Mouse (Mus musculus) urinary bladder, adult 2 months (tissue): ENCODE data around the gene Cdc42ep3. TPM values are rescaled to one million over a fixed set of nuclear protein-coding genes. Genes with fewer than 3 reads are reported as not detected.

ENCODE experiments used
- DNase-seq: peaks from one replicate; pipeline ENCODE4 v3.0.0; 2022; ENCODE audit warnings: low spot score
- polyA plus RNA-seq: library from polyadenylated mRNA; depleted of rRNA; stranded (reverse); fragments of >200 nt; gene quantifications from 2 replicates; pipeline ENCODE4 v1.2.3, GENCODE M21; 2012

The Cdc42ep3 gene
- polyA plus RNA-seq, 1 experiment: 304 TPM

GRCm38 (mm10) chr17:79345001-79345709 lies 9.7 kb downstream of the Cdc42ep3 start:
- DNase-seq: no peak

- DNase-seq: no peak
Observed at GRCm38 (mm10) chr17:79343334-79343946, 11.5 kb downstream of the Cdc42ep3 start.

- DNase-seq: no peak
Observed at GRCm38 (mm10) chr17:79342639-79343333, 12.1 kb downstream of the Cdc42ep3 start.

DNA sequence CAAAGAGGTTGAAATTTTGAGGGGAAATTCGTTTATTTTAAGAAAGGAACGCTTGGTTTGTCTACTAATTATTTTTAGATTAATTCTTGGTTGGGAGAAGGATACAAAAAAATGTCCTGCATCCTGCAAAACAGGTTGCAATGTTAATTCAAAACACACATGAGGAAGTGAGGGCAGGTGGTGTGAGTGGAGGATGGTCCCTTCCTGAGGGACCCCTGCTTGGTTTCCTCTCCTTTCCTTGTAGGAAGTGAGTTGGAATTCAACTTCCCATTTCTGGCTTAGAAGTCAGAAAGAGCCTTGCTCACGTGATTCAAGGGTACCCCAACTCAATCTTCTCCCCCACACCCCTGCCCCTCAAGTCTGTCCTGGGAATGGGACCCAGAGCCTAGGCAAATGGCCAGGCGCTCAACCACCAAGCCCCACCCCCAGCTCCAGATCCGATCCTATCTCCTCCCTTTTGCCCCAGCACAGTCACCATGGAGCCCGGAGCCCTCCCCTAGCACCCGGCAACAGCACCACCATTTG lies 12.9 kb downstream of the Cdc42ep3 start:
- DNase-seq: no peak

- DNase-seq: no peak
Observed at GRCm38 (mm10) chr17:79337494-79337893, 17.4 kb downstream of the Cdc42ep3 start.

DNA sequence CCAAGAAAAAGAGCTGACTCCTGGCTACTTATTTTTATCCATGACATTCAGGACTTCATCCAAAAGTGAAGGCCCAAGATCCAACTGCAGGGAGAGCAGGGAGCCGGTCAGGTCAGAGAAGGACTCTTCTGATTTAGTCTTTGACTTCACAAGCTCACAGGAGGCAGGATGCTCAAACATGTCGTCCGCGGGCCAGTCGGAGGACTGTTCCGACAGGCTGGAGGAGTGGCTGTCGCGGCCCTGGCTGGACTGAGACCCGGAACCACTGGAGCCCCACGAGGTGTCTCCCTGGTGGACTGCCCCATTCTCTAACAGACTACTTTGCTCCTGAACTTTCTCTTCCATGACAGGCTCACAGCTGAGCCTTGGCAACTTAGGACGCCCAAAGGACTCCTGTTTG lies 20.2 kb downstream of the Cdc42ep3 start:
- DNase-seq: no peak

- DNase-seq: no peak
Observed at GRCm38 (mm10) chr17:79333650-79334049, 21.2 kb downstream of the Cdc42ep3 start.

DNA sequence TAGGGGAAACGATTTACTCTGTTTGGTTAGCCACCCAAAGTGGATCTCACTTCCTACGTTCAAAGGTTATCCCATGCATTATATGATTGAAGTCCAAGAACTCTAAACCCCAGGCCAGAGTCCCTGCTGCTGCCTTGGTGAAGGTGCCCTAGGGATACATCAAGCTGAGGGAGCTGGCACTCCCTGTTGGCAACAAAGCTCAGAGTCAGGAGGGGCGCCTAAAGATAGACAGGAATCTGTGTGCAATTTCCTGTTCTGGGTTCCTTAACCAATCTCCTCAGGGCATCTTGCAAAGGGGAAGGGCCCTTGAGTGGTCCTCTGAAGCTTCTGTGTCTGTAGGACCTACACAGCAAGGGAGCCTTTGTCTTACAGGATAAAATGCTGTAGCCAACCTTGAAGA lies 22.0 kb downstream of the Cdc42ep3 start:
- no peak for DNase-seq

DNA sequence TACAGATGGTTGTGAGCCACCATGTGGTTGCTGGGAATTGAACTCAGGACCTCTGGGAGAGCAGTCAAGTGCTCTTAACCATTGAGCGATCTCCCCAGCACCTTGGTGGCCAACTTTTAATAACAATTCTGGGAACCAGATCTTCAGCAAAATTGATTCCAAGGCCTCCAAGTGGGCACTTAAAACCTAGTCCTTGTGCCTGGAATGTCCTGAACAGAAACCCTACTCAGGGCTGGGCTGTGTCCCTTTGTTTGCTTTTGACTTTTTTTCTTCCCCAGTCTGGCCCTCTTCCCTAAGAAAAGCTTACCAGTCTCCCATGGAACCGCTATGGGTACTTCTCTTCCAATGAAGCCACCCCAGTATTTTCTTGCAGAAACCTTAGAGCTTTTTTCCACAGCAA lies 24.5 kb downstream of the Cdc42ep3 start:
- no peak for DNase-seq

DNA sequence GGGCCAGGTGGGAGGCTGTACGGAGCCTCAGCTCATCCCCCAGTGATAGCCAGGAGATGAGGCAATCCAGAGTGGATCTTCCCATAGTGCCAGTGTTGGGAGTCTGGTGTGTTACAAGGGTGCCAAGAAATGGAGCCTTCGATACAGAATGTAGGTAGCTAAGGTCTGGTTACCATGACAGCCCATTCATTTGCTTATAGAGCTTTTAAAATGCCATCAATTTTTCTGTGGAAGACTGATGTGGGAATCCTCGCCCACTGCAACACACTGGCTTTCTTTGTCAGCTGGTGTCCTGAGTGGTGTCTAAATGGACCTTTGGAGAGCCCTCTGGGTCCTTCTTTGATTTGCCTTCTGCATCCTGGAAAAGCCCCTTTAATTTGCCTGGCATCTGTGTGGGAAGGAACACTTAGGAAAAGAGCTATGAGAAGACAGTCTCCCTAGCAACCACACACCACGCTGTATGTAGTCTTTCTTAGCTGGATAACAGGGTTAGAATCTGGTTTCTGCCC lies 28.0 kb downstream of the Cdc42ep3 start:
- DNase-seq: no peak

DNA sequence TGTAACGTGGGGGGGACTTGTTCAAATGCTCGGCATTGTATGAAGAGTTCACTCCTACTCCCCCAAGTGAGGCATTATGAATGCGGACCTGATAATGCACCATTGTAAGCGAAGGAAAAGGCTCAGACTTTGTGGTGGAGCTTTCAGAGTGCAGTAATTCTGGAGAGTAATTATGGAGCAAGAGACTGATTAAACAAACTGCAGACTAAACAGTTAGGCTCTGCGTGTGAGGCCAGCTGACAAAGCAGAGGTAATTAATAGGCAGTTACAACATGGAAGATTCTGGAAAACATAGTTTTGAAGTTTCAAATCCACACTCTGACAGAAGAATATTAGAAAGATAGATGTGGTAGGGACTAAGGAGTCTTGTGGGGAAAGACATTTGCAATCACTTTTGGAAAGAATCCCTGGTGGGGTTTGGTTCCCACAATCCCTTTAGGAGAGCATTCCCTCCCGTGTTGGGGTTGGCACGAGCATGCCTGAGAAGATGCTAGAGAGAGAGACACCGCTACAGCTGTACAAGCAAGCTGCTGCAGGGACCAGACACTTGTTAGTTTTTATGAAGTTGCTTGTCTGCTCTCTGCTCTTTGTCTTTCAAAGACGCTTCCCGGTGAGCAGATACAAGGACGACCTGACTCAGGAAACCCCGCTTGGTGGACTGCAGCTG lies 37.7 kb downstream of the Cdc42ep3 start:
- no peak for DNase-seq

DNA sequence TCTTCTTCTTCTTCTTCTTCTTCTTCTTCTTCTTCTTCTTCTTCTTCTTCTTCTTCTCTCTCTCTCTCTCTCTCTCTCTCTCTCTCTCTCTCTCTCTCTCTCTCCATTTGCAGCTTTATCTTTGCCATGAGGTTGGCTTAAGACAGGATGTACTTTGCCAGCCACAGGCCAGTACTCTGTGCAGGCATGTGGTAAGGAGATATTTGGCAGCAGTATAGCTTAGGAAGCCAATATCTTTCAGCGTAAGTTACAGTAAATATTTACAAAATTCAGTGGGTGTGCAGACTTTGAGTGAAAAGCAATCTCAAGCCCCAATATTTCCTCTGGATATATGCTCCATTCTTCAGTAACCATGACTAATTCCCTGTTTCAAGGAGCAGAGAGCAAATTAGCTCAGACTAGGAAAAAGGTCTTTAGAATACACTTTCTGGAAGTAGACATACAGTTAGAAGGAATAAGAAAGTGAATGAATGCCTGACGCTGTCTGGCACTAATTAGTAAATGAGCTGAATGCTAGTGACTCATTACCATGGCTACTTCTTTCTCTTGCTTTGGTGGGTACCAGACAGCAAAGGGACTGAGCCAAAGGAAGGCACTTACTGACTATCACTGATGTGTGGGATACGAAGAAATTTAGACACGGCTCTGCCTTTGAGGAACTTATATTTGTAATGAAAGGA lies 39.3 kb downstream of the Cdc42ep3 start:
- DNase-seq: no peak

GRCm38 (mm10) chr17:79310465-79310864 lies 44.4 kb downstream of the Cdc42ep3 start:
- DNase-seq: no peak

DNA sequence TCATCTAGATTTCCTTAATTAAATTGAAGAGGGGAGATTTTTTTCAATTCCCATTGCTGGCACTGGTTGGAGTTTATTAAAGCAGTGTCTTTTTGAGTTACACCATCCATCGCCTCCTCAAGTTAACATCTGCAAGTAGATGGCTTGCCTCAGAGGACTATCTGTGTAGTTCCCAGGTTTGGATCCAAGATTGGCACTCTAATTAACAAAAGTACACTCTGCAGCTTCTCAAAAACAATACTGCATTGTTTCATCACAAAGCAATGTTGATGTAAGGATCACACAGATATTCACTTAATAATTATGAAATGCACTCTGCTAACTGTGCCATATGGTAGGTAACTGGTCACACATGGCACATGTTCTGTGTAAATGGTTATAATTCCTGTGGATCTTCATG lies 45.4 kb downstream of the Cdc42ep3 start:
- no peak for DNase-seq

DNA sequence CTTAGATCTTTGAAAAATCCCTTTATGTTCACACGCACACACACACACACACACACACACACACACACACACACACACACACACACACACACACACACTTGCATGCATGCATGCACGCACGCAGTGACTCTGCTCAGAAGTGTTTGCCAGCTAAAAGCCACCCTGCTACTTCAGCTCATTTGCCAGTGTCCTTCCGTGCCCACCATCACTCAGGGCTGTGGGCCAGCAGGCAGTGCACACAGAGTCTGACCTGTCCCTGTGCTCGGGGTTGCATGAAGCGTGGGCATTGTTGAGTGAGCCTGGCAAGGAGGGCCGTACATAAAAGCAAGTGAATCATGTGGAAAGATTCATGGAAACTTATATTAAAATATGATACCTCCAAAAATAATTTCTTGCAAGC lies 49.2 kb downstream of the Cdc42ep3 start:
- DNase-seq: no peak

- DNase-seq: no peak
Observed at GRCm38 (mm10) chr17:79303744-79304497, 51.0 kb downstream of the Cdc42ep3 start.

DNA sequence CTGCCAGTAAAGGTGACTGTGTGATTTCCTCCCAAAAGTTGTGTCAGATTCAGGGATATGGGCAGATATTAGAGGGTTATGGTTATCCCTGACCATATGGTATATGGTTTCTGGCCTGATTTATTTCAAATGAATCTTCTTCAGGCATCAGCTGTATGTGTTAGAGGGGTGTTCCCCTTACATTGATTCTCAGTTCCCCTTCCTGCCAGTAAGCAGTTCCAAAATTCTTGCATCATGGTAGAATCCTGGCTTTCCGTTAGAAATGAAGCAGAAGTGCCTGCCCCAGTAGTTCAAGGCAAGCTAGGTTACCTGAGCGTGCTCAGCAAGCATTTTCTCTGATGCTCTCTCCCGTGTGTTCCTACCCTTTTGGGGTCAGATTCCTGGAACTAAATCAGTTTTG lies 51.7 kb downstream of the Cdc42ep3 start:
- no peak for DNase-seq

DNA sequence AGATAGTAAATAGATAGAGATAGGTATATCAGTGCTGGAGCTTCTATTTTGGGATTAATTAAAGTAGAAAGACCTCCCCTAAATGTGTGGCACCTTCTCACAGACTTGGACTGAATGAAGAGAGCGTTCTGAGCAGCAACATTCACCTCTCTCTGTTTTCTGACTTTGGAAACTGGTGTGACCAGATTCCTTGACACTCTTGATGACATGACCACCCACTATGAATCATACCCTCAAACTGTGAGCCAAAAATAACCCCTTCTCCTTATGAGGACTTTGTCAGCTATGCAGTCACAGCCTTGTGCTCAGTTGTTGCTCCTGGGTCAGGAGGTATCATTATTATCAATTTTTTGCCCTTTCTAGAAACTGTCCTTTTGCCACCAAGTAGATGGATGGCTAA lies 55.0 kb downstream of the Cdc42ep3 start:
- DNase-seq: no peak

DNA sequence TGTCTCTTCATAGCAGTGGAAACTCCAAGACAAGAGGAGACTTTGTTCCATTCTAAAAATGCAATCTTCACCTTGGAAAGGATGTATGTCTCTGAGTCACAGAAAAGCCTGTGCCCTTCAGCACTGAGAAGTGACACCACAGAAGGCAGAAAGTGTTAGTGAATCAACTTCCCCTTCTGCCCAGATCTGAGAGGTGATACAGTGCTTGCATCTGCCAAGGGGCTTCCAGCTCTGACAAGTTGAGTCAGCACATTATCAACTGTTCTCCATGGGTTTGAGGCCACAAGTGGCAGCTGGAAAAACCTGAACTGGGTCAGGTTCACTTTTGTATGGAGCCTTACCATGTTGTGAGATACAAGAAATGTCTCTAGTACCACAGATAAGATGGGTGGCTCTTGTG lies 55.9 kb downstream of the Cdc42ep3 start:
- DNase-seq: no peak

DNA sequence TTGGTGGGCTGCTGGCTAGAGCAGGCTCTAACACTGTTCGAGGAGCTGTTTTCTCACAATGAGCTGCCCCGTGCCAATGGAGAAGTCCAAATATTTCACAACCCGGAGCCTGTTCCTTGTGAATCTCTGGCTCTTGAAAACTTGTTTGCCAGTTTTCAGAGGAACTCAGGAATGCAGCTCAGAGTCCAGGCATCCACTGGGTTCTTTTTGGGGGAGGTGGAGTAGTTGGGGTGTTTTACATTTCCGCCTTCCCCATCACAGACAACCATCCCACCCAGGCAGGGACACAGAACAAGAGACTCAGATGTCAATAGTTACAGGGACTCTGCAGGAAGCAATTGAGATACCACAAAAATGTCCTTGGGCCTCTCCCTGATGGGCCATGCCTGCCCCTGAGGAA lies 59.0 kb downstream of the Cdc42ep3 start:
- DNase-seq: no peak

GRCm38 (mm10) chr17:79291672-79292071 lies 63.2 kb downstream of the Cdc42ep3 start:
- DNase-seq: no peak
